Mouse (Mus musculus): ENCODE measurements at regions not wholly inside any gene's neighbourhood (a gene's known extent, or its start where the extent isn't known, plus 50 kb on each side); places are given as distances from the start of the nearest gene placed in this dataset.
"Not testable (repeated sequence)": the region's sequence is repeated elsewhere in the genome, so short reads cannot be mapped to it uniquely, and the experiment has no call there.

- DNase-seq (ENCODE audit: low spot score): no peak
Observed at GRCm38 (mm10) chr17:62287127-62287526, 594.0 kb downstream of the Efna5 start.

- no peak for DNase-seq (ENCODE audit: low spot score)
Observed at GRCm38 (mm10) chr17:62286086-62287080, 594.7 kb downstream of the Efna5 start.

- no peak for DNase-seq (ENCODE audit: low spot score)
Observed at GRCm38 (mm10) chr17:62280201-62280600, 600.9 kb downstream of the Efna5 start.

GRCm38 (mm10) chr17:62271399-62271798 is 609.7 kb downstream of the Efna5 start:
- no peak for DNase-seq (ENCODE audit: low spot score)

DNA sequence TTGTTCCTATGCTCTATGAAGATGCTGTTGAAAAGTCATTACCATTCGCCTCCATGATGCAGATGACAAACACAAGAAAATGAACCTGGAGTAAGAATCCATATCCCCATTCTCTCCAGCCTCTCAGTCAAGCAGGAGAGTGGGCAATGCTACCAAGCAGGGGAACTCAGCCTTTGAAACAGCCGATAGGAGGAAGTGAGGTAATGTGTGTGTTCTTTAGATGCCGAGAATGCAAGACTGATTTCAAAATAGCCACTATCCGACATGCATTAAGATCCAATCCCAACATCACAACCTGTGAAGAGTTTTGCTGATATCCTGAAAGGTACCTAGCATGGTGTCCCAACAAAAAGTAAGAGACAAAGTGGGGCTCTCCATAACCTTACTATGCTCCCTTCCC is 611.8 kb downstream of the Efna5 start:
- DNase-seq (ENCODE audit: low spot score): no peak

DNA sequence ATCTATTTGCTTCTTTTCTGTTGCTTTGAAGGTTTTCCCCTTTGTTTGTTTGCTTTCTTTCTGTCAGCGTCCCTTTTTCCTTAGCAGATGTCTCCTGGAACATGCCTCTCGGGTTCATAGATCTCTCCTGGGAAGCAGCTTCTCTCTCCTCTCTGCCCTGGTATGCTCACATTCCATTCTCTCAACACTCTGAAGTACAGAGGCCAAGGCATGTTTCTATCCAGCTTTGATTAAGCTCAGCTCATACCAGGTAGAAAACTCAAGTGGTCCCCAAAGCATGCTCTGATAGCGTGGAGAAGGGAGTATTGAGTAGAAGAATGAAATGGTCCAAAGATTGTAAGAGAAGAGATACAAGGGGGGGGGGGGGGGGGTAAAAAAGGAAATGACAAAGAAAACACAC is 627.7 kb downstream of the Efna5 start:
- no peak for DNase-seq (ENCODE audit: low spot score)

DNA sequence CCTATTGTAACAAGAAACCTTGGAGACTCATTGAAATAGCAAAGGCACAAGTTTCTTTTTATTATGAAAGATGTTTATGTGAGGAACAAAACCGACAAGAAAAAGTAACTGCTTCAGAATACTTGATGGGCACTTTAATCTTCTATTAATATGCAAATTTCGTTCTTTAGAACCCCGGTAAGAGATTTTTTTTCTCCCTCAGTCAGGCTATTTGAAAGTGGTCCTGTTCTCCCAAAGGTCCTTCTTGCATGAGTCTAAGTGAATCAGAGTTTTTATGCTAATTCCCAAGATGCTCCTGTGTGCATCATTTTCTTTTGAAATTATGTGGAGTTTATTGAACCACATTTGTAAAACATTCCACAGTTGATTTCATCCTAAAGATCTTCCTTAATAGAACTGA is 633.1 kb downstream of the Efna5 start:
- no peak for DNase-seq (ENCODE audit: low spot score)

- no peak for DNase-seq (ENCODE audit: low spot score)
Observed at GRCm38 (mm10) chr17:62246650-62247049, 634.5 kb downstream of the Efna5 start.

- DNase-seq (ENCODE audit: low spot score): no peak
Observed at GRCm38 (mm10) chr17:62230939-62231338, 650.2 kb downstream of the Efna5 start.

DNA sequence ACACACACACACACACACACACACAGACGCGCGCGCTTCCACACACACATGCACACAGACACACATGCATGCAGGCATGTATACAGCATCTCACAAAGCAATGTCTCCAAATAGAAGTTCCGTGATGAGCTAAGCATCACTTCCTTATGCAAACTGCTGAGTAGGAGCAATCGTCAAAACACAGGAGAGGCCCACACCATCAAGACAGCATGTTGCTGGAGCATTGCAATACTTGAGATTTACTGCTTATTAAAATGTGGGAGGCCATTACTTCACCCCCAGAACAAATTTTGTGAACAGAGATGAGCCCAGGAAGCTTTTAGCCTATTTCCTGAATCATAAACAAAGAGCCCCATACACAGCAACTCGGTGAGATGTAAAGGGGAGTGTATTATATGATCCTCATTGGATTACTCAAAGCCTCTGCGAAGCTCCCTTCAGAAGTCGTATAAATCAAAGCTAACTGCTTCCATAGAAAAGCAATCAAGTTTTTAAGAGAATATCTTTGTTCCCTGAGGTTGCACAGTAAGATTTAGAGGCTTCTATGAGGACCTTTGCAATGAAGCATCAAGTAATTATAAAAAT is 670.6 kb downstream of the Efna5 start:
- DNase-seq (ENCODE audit: low spot score): no peak

DNA sequence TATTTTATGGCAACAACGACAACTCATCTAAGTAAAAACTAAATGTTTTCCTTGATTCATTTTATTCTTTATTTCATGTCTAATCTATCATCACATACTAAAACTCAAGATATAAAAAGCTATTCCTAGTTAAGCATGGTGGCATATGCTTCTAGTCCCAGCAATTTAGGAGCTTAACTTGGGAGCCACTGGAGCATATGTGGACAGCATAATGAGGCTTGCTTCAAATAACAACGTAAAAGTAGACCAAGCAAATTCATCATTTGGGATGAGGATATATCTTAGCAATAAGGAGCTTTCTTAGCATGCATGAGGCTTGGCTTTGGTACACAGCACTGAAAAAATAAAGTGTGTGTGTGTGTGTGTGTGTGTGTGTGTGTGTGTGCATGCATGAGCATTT is 678.5 kb downstream of the Efna5 start:
- DNase-seq (ENCODE audit: low spot score): no peak

DNA sequence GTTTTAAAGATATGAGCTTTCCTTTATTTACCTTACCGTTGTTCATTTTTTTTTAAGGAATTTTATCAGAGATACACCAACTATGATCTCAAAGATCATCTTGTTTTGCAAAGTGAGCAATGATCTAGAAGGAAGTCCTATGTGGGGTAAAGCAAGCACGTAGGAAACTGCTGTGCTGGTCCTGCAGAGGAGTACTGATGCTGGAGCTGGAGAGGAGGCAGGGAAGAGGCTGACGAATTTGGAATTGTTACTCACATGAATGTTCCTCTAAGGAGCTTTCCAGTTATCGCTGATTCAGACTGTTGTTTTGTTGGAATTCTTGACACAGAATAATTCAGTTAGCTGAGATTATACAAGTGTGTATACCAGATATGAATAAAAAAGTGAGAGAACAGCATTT is 680.6 kb downstream of the Efna5 start:
- no peak for DNase-seq (ENCODE audit: low spot score)

DNA sequence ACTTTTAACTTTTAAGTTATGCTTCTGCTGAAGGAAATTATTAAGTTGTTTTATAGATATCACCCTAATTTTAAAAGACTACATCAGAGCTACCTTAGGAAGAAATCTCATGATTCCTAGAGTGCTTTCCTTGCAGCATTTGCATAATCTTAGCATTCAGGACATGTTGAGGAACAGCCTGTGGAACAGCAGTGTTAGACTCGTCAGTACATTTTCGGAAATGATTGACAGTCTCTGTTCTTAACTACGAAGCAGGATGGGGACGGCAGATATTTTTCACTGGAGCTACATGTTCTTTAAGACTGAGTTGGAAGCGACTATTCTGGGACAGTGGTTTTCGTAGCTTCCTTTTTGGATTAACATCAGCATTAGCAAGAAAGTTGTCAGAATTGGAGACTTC is 681.6 kb downstream of the Efna5 start:
- no peak for DNase-seq (ENCODE audit: low spot score)

- no peak for DNase-seq (ENCODE audit: low spot score)
Observed at GRCm38 (mm10) chr17:62178612-62179210, 702.4 kb downstream of the Efna5 start.

DNA sequence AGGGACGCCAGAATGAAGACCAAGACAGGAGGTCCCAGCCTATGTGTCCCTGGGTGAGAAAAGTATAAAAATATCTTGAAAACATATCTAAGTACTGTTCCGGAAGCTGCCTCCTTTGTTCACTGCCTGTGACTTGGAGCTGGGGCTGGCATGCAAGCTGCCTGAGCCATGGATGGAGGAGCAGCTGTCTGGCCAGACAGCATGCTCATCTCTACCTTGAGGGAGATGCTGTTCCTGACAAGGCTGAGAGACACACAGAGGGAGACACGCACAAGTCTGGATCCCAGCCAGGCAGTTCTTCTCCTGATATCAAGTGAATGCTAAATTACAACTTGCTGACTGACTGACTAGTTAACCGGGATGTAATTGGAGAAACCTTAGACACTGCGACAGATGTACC is 704.8 kb downstream of the Efna5 start:
- no peak for DNase-seq (ENCODE audit: low spot score)

DNA sequence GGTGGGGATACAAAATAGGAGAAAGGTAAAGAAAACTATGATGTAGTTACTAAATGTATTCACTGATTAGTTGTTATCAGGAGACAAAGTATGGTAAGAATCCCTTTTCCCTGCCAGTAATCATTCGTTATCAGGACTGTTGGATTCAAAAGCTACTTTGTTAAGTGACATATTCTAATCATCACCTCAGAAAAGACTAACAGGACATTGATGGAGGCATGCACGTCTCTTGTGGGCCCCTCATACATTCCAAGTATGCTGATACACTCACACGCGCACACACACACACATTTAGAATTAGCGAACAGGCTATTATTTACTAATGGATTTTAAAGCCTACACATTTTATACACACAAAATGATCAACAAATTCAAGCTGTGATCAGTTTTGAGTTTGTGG is 708.8 kb downstream of the Efna5 start:
- DNase-seq (ENCODE audit: low spot score): no peak

DNA sequence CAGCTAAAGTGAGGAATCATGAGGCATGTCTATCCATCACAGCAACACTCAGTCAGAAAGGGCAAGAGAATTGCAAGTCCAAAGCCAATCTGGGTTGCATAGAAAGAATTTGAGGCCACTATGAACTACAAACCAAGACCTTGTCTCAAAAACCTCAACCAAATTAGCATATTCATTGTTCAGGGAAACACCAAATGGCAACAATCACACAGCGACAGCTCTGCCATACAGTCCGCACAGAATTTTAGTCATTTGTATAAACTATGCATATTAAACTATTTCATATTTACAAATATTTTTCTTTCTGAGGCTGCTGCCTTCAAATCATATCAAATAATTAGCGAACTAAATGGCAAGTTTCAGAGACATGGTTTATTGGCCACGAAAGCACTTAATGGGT is 709.6 kb downstream of the Efna5 start:
- no peak for DNase-seq (ENCODE audit: low spot score)

DNA sequence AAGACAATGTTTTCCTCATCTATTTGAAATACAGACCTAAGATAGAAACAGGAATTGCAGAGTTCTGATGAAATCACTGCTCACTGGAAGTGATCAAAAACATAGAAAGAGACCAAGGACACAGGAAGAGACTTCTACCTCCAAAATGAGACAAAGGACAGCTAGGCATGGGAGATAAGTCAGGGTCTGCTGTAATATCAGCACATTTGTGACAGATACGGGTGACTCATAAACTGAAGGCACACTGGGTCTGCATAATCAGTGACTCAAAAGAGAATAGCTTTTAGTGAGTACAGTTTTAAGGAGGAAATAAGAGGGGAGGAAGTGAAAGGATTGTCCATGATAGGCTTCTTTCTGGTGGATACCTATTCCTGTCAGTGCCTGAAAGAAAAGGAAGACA is 719.7 kb downstream of the Efna5 start:
- no peak for DNase-seq (ENCODE audit: low spot score)

GRCm38 (mm10) chr17:62160301-62160700 is 720.8 kb downstream of the Efna5 start:
- DNase-seq (ENCODE audit: low spot score): no peak

DNA sequence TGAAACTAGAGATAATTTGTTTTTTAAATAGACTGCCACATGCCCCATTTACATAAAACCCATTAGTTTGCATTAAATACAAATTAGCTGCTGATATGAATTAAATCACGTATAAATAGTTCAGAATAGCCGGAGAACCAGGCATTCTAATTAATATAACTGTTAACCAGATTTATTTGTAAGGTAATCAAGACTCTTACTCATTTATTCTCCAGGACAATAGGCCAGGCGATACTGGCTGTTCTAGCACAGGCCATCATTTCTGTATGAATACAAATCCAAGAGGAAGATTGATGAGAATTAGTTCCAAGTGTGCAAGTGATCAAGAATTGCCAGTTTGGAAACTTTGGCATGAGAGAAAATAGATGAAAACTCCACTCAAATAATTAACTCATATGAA is 746.1 kb downstream of the Efna5 start:
- DNase-seq (ENCODE audit: low spot score): no peak

GRCm38 (mm10) chr17:62111703-62112102 is 769.4 kb downstream of the Efna5 start:
- DNase-seq (ENCODE audit: low spot score): not testable (repeated sequence)

DNA sequence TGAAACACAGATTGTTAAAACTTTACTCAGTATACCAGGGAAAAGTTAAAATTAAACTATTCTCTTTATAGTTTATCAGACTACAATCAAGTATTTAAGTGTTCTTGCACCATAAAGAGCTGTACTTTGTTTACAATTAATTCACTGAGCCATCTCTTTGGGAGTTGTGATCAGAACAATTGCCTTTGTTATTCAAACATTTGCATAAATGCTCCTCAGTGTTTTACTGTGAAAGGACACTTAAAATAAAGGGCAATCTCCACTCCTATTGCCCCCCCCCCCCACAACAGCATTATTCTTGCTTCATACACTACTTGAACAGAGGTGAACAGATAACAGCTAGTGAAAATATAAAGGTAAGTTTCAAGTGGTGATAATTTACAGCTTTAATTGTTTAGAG is 772.1 kb downstream of the Efna5 start:
- no peak for DNase-seq (ENCODE audit: low spot score)

GRCm38 (mm10) chr17:62083281-62083680 is 797.8 kb downstream of the Efna5 start:
- DNase-seq (ENCODE audit: low spot score): no peak

Data from c-Kit-positive CD71-positive TER-119-positive erythroid progenitor cells, embryonic 14.5 days (primary cell).